Mouse (Mus musculus) urinary bladder, adult 18-20 months (tissue): ENCODE data around the gene Olfr366.
"Not testable (repeated sequence)": the region's sequence is repeated elsewhere in the genome, so short reads cannot be mapped to it uniquely, and the experiment has no call there.

Experiments
- DNase-seq, 2 experiments: peaks; one replicate each; pipeline ENCODE4 v3.0.0; 2022; ENCODE audit warnings: low spot score in 2 of 2, mixed read lengths in 2 of 2

The Olfr366 gene

DNA sequence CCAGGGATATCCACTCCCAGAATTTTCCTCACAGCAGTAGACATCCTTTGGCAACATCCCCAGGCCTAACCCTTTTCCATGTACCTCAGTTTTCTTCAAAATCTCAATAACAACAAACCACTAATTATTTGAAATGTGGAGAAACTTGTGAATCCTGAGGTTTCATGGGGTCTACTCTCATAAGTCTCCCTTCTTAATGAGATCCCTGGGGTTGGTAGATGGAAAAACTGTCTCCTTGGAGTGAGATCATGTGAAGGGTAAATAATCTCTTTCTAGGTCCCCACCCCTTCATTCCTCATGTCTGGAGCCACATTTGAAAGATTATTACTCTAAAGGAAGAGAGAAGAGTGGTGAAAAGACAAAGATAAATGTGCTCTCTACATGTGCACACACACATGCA, at the start of gene Olfr366:
Olfr366 (plus strand) TSS at position 301 of the 400 bp plus-strand sequence.
- no peak for DNase-seq

DNA sequence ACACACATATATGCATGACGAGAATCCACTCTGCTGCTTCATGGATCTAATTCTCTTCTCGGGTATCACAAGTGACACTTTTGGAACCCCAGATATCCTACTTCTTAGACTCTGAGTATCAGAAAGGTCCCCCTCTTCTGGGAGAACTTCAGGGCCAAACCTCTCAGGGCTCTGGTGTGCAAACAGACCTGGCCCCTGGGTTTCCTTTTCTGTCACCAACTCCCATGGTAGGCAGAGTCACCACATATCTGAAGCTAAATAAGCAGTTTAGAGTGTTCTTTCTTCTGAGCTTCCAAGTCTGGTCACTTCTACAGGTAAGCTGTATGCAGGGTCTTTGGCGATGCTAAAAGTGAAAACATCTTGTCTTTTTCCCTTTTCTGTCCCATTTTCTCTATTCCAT, 23.5 kb upstream of the Olfr366 start, which contains the start of gene Olfr365:
Olfr365 (plus strand) TSS at position 301 of the 400 bp plus-strand sequence.
- DNase-seq = no peak

DNA sequence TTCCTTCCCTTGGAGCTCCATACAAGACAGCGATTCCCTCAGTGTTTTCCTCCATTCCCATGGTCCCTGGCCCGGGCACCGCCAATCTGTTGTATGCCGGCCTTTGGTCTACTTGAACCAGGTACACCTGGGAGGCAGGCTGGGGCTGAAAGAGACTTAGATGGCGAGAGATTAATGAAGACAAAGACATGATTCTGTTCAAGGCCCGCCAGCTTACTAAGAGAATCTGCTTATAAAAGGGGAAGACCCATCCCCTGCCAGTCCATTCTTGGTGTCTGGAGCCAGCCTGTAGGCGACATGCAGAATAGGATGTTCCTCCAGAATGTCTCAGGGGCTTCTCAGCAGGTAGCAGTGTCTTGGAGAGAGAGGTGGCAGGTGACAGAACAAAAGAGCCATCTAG, 50.4 kb downstream of the Olfr366 start:
- not testable (repeated sequence) for DNase-seq
